Mouse (Mus musculus): ENCODE data around the gene Sf1.

Gene Sf1

DNA sequence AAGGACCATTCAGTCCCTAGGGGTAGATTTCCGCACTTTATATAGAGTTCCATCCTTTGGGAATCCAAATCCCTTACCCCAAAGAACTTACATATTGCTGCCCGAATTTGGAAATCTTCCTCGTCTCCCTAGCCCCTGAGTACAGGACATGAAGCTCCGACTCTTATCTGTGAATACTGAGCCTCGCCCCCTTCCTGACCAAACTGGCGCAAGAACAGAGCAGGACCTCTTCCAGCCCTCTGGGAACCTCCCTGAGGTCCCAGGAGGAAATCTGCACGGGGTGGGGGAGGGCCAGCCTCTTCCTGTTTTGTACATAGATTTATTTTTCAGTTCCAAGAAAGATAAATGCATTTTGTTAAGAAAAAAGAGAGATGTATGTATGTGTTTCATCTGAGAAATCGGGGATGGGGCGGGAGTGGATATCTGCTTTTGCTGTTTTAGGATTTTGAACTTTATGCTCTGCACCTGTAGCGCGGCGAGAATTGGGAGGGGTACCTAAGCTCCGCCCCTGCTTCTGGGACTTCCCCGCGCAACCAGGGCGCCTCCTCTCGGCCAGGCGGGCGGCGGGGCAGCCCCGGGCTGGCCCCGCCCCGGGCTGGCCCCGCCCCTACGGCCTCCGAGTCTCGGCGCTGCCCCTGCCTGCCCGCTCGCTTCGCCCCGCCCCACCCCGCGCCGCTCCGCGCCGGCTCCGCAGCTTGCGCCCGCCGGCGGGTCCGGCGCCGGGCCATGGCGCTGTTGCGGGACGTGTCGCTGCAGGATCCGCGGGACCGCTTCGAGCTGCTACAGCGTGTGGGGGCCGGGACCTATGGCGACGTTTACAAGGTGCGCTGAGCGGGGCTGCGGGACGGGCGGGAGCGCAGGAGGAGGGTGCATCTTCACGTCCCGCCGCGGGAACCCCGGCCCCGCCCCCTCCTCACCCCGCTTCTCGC, 22.7 kb upstream of the Sf1 start, which contains the start of gene Map4k2:
Gene Map4k2 (plus strand): TSS at position 612 of the 929 bp plus-strand sequence.
- peak; percentile 71 for DNase-seq (ENCODE audit: extremely low spot score, low spot score)

GRCm38 (mm10) chr19:6341453-6342077, 21.9 kb upstream of the Sf1 start:
- DNase-seq (ENCODE audit: extremely low spot score, low spot score) = no peak

- DNase-seq (ENCODE audit: extremely low spot score, low spot score) = no peak
Observed at GRCm38 (mm10) chr19:6342276-6342933, 21.1 kb upstream of the Sf1 start.

- DNase-seq (ENCODE audit: extremely low spot score, low spot score) = no peak
Observed at GRCm38 (mm10) chr19:6343066-6343925, 20.2 kb upstream of the Sf1 start.

- DNase-seq (ENCODE audit: extremely low spot score, low spot score) = no peak
Observed at GRCm38 (mm10) chr19:6343996-6344395, 19.5 kb upstream of the Sf1 start.

- no peak for DNase-seq (ENCODE audit: extremely low spot score, low spot score)
Observed at GRCm38 (mm10) chr19:6346023-6346422, 17.5 kb upstream of the Sf1 start.

DNA sequence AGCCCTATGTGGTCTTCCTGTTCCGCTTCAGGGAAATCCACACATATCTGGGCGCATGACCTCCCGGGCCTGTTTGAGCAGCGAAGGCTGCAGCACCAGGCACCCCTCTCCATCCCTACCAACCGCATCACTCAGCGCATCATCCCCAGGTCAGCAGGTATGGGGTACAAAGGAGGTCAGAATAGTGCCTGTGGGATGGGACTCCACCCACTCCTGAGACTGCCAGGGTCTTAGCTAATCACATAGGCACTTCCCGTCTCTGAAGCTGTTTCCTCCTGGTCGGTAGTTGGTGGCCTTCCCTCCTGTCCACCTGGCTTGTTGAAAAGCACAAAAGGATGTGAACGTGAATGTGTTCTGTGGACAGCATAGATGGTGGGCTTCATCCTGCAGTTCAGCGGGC, 16.8 kb upstream of the Sf1 start:
- DNase-seq (ENCODE audit: extremely low spot score, low spot score) = no peak

DNA sequence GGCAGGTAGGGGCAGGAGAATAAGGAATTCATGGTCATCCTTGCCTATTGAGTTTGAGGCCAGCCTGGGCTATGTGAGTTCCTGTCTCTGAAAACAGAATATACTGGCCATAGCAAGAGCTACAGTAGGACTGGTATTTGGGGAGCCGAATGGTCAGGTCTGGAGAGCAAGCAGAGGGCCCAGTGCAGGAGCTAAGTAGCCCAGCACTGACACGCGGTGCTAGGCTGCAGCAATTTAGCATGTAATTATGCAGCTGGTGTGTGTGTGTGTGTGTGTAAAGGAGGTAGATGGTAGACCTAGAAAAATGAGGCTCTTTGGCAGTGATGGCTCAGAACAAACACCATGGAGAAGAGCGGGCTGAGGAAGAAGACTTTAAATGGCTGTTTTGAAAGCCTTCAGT, 15.9 kb upstream of the Sf1 start:
- no peak for DNase-seq (ENCODE audit: extremely low spot score, low spot score)

GRCm38 (mm10) chr19:6348717-6349116, 14.8 kb upstream of the Sf1 start:
- DNase-seq (ENCODE audit: extremely low spot score, low spot score) = no peak

GRCm38 (mm10) chr19:6349215-6349983, 14.1 kb upstream of the Sf1 start:
- DNase-seq (ENCODE audit: extremely low spot score, low spot score) = no peak

GRCm38 (mm10) chr19:6351431-6352106, 11.9 kb upstream of the Sf1 start:
- no peak for DNase-seq (ENCODE audit: extremely low spot score, low spot score)

GRCm38 (mm10) chr19:6352107-6352505, 11.4 kb upstream of the Sf1 start:
- no peak for DNase-seq (ENCODE audit: extremely low spot score, low spot score)

- DNase-seq (ENCODE audit: extremely low spot score, low spot score) = no peak
Observed at GRCm38 (mm10) chr19:6354030-6354429, 9.5 kb upstream of the Sf1 start.

DNA sequence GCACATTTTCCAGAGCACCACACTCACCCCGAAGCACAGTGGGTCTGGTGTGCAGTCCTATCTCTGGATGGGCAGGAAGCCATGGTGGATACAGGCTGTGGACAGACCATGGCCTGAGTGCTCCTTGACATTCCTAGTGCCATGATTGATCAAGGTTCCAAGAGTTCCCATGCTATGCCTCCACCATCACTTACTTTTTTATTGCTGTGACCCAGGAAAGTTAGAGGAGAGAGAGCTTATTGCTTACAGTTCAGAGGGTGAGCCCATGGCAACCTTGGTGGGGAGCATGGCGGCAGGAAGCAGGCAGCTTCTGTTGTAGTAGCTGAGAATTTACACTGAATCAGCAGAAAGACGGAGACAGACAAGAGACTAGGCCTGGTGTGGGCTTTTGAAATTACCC, 2.2 kb upstream of the Sf1 start:
- no peak for DNase-seq (ENCODE audit: extremely low spot score, low spot score)

- DNase-seq (ENCODE audit: extremely low spot score, low spot score) = no peak
Observed at GRCm38 (mm10) chr19:6363091-6363410, 439 bp upstream of the Sf1 start.

DNA sequence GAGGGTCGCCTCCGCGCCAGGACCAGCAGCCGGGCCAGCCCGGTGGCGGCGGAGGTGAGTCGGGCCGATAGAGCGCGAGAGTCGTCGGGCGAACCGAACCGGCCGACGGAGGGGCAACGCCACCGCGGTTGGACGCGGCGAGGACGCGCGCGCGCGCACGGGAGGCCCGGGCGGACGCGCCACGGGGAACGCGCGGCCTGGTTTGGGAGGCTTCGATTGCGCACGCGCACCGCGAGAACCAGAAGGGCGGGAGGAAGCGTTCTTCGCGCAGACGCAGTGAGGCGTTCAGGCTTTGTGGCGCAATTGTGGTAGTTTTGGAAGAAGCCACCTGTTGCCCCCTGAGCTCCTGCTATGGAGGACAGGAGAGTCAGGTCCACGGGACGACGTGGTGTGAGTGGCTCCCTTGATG, 831 bp downstream of the Sf1 start:
- DNase-seq (ENCODE audit: extremely low spot score, low spot score) = peak; percentile 88

- no peak for DNase-seq (ENCODE audit: extremely low spot score, low spot score)
Observed at GRCm38 (mm10) chr19:6364842-6365241, 1.4 kb downstream of the Sf1 start.

DNA sequence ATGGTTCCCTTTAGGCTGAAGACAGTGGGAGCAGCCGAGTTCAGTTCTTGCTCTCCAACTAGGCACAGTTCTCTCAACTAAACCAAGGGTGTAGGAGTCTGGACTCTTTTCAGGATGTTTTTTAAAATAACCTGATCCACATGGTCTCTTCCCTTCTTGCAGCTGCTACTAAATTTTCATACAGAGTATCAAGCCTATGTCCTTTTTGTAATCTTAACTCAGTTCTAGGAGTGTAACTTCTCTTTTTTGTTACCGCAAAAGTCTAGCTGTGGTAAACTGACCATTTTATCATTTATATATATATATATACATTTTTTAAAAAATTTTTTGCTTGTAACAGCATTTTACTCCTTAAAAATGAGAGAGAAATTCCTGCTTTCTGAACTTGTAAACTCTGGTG, 6.7 kb downstream of the Sf1 start:
- DNase-seq (ENCODE audit: extremely low spot score, low spot score) = no peak

DNA sequence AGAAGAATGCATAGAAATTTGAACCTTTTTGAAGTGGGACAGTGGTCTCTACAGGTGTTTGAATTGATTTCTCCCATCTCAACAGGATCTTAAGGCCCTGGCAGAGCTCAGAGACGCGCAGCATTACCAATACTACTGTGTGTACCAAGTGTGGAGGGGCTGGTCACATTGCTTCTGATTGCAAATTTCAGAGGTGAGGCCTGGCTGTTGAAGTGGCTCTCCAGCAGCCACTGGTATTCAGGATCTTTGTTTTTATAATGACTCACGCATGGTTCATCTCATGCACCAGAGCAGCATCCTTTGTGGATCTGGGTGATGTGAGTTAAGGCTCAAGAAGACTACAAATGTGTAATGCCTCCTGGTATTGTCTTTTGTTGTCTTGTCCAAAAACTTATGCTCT, 8.9 kb downstream of the Sf1 start:
- no peak for DNase-seq (ENCODE audit: extremely low spot score, low spot score)

Measured in neural tube, embryonic 10.5 days (tissue).